Mouse (Mus musculus) cerebellum, adult (tissue): Measurements from ENCODE around the gene Slc7a15.
"Not testable (repeated sequence)": the region's sequence is repeated elsewhere in the genome, so short reads cannot be mapped to it uniquely, and the experiment has no call there.

Experiments used
- ATAC-seq: cut with Nextera tagmentation; 2 replicates; pipeline ENCODE4 v1.9.2; 2017; ENCODE audit warnings: mild to moderate bottlenecking, moderate library complexity, mixed read lengths; ENCODE audit not compliant: insufficient number of reproducible peaks, low FRiP score, low TSS enrichment

The Slc7a15 gene

GRCm38 (mm10) chr12:8571287-8571902, 27.5 kb downstream of the Slc7a15 start:
- not testable (repeated sequence) for ATAC-seq

GRCm38 (mm10) chr12:8562213-8562612, 36.7 kb downstream of the Slc7a15 start:
- ATAC-seq: not testable (repeated sequence)

- not testable (repeated sequence) for ATAC-seq
Observed at GRCm38 (mm10) chr12:8559876-8560275, 39.0 kb downstream of the Slc7a15 start.

GRCm38 (mm10) chr12:8556189-8556588, 42.7 kb downstream of the Slc7a15 start:
- ATAC-seq: no peak

- ATAC-seq: no peak
Observed at GRCm38 (mm10) chr12:8555419-8555818, 43.4 kb downstream of the Slc7a15 start.

- ATAC-seq: peak; percentile 87
Observed at GRCm38 (mm10) chr12:8547357-8547756, 51.5 kb downstream of the Slc7a15 start.

- no peak for ATAC-seq
Observed at GRCm38 (mm10) chr12:8546801-8547200, 52.1 kb downstream of the Slc7a15 start.

- no peak for ATAC-seq
Observed at GRCm38 (mm10) chr12:8545066-8545610, 53.7 kb downstream of the Slc7a15 start.

- ATAC-seq: no peak
Observed at GRCm38 (mm10) chr12:8542371-8542770, 56.5 kb downstream of the Slc7a15 start.

- ATAC-seq: no peak
Observed at GRCm38 (mm10) chr12:8539471-8539870, 59.4 kb downstream of the Slc7a15 start.

- ATAC-seq: no peak
Observed at GRCm38 (mm10) chr12:8537291-8537690, 61.6 kb downstream of the Slc7a15 start.

GRCm38 (mm10) chr12:8536221-8536965, 62.5 kb downstream of the Slc7a15 start:
- peak; percentile 15; the same call in 1 of the 2 replicates for ATAC-seq

GRCm38 (mm10) chr12:8535596-8535995, 63.3 kb downstream of the Slc7a15 start:
- no peak for ATAC-seq

GRCm38 (mm10) chr12:8534915-8535314, 64.0 kb downstream of the Slc7a15 start:
- ATAC-seq: no peak

- ATAC-seq: no peak
Observed at GRCm38 (mm10) chr12:8527770-8528169, 71.1 kb downstream of the Slc7a15 start.

- ATAC-seq: no peak
Observed at GRCm38 (mm10) chr12:8527175-8527574, 71.7 kb downstream of the Slc7a15 start.

- no peak for ATAC-seq
Observed at GRCm38 (mm10) chr12:8524062-8524461, 74.8 kb downstream of the Slc7a15 start.

- ATAC-seq: no peak
Observed at GRCm38 (mm10) chr12:8522711-8523110, 76.2 kb downstream of the Slc7a15 start.

- ATAC-seq: no peak
Observed at GRCm38 (mm10) chr12:8521375-8522047, 77.4 kb downstream of the Slc7a15 start.

GRCm38 (mm10) chr12:8519431-8520160, 79.3 kb downstream of the Slc7a15 start:
- no peak for ATAC-seq
